Mouse (Mus musculus) frontal cortex, adult 2 months (tissue): ENCODE data around the gene Adgrb3. TPM values are rescaled to one million over a fixed set of nuclear protein-coding genes. Genes with fewer than 3 reads are reported as not detected.
A peak's percentile ranks its signal among the peaks of the same experiment; 100 is the strongest.
"Not testable (repeated sequence)": the region's sequence is repeated elsewhere in the genome, so short reads cannot be mapped to it uniquely, and the experiment has no call there.

Experiments
- DNase-seq, 2 experiments: peaks; one replicate each; pipeline ENCODE4 v3.0.0; 2022; ENCODE audit warnings: low spot score in 1 of 2; ENCODE audit errors: extremely low spot score in 1 of 2
- polyA plus RNA-seq: library from polyadenylated mRNA; depleted of rRNA; stranded (reverse); fragments of >200 nt; gene quantifications from 2 replicates; pipeline ENCODE4 v1.2.3, GENCODE M21; 2012

Adgrb3 gene
- polyA plus RNA-seq, 1 experiment, result 63.4 TPM

- no peak for DNase-seq
Observed at GRCm38 (mm10) chr1:25034161-25034560, 795.3 kb downstream of the Adgrb3 start.

- peak; percentile 28 to 53 for DNase-seq
Observed at GRCm38 (mm10) chr1:25033155-25034095, 796.1 kb downstream of the Adgrb3 start.

GRCm38 (mm10) chr1:25023156-25023555 is 806.4 kb downstream of the Adgrb3 start:
- DNase-seq, result no peak

- not testable (repeated sequence) for DNase-seq
Observed at GRCm38 (mm10) chr1:25017851-25018250, 811.7 kb downstream of the Adgrb3 start.
